Mouse (Mus musculus): ENCODE results near the gene Tomm7.
"Not testable (repeated sequence)": the region's sequence is repeated elsewhere in the genome, so short reads cannot be mapped to it uniquely, and the experiment has no call there.

Tomm7 gene

DNA sequence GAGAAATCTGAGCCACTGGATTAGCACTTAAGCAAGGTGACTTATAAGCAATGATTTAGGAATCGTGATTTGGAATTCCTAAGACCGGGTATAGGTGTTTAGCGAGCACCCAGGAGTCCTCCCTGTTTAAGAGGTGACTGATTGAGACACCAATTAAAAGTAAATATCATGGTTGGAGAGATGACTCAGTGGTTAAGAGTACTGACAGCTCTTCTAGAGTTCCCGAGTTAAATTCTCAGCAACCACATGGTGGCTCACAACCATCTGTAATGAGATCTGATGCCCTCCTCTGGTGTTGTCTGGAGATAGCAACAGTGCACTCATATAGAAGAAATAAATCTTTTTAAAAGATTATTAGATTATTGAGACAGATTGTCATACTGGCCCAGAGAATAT is 7.2 kb upstream of the Tomm7 start:
- DNase-seq, result not testable (repeated sequence)

DNA sequence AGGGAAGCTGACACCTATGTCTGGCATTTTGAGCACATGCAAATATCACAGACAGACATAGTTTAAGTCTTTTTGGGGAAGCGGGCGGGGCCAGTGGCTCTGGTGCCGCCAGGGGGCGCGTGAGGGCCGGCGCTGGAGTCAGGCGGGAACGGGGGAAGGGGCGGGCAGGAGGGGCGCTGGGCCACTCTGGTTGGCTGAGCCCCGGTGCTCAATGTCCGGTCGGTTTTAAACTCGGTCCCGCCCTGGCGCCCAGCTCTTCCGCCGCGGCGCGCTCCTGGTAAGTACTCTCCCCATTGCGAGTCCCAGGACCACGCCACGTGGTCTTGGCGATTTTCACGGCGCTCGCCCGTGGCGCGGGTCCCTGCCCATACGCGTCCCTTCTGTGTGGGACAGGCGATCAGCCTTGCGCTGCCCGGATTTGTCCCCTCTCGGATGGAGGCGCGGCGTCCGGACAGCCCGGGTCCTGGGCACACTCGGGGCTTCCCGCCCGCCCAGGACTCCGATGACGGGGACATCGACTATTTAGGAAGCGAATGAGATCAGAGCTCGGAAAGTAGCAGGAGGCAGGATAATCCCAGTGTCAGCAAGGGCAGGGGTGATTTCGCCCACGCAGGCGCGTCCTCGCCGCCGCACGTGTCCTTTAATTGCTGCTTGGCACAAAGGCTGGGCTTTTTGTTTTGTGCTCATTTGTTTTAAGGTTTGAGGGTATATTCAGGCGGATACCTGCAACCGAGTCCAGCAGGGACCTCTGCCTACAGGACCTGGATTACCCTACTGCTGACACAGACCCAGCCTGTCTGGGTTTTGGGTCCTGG is 6.6 kb upstream of the Tomm7 start:
- peak; percentile 95 to 96 for DNase-seq

DNA sequence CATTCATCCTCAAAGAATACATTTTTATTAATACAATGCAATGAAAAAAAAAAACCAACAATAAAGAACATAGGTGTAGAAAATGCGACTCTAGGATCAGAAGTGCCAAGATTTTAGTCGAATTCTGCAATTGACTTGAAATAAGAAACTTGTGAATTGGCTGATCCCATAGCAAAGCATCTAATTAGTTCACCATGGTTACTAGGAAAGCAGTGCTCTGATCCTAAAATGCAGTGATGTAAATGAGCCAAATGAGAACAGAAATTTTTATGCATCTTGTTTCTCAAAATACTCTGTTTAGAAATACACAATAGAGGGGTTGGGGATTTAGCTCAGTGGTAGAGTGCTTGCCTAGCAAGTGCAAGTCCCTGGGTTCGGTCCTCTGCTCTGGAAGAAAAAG is 1.2 kb upstream of the Tomm7 start:
- DNase-seq, result no peak

DNA sequence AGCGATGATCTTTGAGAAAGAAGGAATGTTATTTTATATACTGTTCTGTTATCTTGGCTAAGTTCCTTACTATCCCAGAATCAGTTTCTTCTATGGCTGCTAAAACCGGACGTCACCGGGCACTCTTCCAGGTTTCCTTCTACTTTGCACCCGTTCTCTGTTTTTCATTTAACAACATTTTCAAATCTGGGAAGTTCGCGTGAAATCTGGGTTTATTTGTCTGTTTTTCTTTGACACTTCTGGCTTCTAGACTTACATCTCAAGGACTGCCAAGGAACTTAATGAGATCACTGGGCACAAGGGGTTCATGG is 525 bp upstream of the Tomm7 start:
- peak; percentile 62 to 73 for DNase-seq

DNA sequence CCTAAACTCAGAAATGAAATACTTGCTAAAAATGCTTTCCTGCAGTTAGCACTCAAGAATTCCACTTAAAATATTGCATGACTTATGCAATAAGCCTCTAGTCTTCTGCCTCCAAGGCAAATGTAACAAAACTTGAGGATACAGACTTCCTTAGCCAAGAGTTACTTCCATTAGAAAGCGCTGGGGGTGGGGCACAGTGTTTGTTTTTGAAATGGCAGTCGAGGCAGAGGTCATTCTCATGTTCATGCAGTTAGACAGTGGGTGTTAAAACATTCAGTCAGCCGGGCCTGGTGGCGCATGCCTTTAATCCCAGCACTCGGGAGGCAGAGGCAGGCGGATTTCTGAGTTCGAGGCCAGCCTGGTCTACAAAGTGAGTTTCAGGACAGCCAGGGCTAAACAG is 5.8 kb downstream of the Tomm7 start:
- no peak for DNase-seq

DNA sequence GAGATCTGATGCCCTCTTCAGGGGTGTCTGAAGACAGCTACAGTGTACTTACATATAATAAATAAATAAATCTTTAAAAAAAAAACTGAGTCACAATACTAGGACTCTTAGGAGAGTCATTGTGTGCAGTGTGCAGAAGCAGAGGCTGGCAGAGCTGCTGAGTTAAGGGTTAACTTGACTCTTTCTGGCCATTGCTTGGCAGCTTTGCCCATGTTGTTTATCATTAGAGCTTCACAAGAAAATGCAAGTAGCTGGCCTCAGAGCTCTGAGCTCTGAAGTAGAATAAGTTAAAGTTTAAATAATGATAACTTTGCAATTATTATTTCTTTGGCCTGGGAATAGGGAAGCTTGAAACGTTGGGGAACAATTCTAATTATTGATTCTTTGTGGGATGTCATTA is 8.3 kb downstream of the Tomm7 start:
- not testable (repeated sequence) for DNase-seq

DNA sequence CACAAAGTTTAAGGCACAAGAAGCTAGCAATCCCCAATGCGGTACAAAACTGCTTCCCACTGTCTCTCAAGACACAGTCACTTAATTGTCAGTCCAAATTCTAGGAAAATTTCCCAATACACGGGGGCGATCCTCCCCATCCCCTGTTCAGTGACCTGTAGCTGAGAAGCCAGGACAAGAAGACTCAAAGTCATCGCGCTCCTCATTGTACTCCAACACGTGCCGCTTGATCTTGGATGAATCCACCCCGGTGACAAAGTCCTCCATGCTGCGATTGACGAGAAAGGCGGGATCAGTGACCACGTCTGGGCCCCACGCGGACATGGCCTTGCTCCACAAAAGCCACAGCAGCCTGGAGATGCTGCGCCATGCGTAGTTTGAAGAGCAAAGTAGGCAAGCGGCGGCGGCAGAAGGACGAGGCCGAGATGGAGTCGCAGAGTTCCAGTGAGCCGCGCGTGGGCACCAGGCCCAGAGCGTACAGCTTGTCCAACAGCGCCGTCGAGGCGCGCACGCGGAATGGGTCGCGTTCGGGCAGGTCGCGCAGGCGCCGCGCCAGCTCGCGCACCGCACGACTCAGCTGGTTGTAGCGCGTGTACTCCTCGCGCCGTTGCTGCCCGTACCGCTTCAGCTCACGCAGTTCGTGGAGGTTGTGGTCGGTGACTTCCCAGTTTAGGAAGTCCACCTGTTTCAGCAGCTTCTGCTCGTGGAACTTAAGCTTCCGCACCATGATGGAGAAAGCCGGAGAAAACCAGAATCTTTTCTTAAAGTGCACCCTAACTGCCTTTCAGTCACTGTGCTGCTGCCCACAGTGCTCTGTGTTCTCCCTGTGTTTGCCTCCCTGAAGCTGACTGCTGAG is 12.8 kb downstream of the Tomm7 start:
- peak; percentile 73 to 86 for DNase-seq

DNA sequence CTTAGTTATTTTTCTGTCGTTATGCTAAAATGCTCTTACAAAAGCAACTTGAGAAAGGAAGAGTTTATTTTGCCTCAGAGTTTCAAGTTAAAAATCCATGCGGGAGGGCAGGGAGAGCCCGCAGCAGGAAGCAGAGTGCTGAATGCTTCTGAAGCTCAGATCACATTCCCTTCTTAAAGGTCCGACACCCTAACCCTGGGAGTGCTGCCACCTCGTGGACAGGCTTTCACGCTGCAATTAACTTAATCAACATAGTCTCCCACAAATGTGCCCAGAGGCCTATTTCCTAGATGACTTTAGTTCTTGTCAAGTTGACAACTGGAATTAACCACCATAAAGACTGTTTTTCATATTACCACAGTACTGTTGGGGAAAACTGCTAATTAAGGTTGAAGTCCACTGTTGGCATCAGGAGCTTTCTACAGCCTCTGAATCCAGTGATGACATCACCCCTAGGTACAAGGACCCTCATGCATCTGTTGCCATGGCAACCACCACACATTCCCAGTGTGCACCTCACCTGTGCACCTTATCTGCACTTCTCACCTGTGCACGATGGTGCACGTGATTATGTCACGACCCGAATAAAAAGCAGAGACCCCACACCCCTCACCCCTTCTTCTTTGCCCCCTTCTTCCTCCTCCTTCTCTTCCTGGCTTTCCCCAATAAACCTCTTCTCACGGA is 17.5 kb downstream of the Tomm7 start:
- peak; percentile 72 to 80 for DNase-seq

DNA sequence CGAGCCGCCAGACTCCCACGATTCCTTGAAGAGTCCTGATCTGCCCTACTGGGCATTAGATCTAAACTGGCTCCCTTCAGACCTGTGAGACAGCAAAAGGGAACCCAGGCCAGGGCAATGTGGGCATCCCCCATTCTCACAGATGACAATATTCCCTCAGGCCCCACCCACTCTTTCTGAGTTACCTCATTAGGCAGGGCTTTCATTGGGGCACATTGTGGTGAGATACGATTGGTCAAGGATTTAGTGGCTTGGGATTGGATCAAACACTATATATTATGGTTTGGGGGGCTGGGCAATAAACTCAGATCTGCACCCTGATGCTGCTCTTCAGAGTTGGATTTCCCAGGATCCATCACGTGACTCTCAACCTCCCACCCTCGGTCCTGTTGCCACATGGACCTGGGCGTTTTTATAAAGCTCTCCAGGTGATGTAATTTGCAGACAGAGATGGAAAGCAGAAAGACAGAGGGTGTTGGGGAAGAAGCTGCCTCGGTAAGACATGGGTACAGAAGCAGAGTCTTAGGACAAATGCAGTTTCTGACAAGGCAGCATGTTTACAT is 19.7 kb downstream of the Tomm7 start:
- DNase-seq, result no peak

DNA sequence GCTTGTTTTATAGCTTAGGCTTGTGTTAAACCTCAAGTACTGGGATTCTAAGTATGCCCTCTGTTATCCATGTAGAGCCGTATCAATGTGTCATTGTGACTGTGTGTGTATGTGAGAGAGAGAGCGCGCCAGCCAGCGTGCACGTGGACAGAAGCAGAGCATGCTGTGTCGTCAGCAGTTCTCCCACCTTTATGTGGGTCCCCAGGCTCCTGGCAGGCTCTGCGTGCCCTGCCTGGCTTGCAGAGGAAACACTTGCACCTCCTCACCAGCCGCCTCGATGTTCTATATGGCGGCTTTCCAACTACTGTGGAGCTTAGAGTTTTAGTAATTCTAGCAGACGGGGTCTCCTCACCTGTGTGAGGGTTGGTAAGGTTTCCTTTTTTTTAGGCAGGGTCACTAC is 21.7 kb downstream of the Tomm7 start:
- no peak for DNase-seq

DNA sequence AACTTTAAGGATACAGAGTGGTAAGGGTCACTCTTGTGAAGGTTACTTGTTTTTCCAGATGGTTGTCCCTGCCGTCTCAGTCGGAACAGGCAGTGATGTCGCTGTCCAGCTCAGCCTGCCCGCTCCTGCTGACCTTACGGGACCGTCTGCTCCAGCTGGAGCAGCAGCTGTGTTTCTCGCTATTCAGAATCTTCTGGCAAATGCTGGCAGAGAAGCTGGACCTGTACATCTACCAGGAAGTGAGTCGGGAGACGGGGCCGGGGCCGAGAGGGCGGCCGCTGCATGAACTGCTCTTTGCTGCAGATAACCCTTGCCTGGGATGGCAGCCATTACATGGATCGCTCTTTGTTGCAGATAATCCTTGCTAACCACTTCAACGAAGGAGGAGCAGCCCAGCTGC is 27.3 kb downstream of the Tomm7 start:
- DNase-seq, result no peak

DNA sequence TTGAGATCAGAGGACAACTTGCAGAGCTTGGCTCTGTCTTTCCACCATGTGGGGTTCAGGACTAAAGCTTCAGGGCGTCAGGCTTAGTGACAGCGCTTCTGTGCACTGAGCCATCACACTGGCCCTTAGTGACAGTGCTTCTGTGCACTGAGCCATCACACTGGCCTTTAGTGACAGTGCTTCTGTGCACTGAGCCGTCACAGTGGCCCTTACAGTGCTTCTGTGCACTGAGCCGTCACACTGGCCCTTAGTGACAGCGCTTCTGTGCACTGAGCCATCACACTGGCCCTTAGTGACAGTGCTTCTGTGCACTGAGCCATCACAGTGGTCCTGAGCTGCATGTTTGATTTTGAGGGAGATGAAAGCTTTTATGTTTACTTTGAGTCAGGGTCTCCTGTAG is 29.1 kb downstream of the Tomm7 start:
- DNase-seq, result no peak

DNA sequence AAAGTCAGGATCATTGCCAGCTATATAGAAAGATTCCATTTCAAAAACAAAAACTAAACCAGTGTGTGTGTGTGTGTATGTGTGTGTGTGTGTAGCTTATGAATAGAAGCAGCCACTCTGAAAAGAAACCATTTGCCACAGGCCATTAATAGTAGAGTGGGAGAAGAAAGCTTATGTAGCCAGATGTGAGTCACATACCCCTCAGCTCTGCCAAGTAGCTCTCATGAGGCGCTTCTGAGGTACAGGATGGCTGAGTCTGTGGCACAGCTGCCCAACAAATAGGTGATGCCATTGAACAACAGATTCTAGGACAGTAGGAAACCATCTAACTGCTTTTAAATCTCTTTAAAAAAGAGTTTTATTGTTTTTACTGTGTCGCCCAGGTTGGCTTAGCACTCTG is 51.2 kb downstream of the Tomm7 start:
- no peak for DNase-seq

DNA sequence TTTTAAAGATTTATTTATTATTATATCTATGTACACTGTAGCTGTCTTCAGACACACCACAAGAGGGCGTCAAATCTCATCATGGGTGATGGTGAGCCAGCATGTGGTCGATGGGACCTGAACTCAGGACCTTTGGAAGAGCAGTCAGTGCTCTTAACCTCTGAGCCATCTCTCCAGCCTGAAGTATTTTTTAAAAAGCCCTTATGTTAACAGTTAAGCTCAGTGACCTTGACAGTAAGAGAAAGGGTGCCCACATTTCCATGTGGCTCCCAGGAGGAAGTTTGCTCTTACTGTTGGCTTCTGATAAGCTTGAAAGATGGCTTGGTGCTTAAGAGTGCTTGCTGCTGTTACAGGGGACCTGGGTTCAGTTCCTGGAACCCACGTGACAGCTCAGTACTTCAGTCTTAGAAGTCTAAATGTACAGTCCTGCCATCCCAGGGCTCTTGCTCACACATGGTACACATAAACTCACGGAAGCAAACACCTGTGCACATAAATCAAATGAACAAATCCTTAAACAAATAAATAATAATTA is 54.8 kb downstream of the Tomm7 start:
- no peak for DNase-seq
